Mouse (Mus musculus) gastrocnemius, postnatal 4 days (tissue): ENCODE data around the gene Pzp. TPM values are rescaled to one million over a fixed set of nuclear protein-coding genes. Genes with fewer than 3 reads are reported as not detected.

Source experiments
- DNase-seq, 2 experiments: peaks; one replicate each; pipeline ENCODE4 v3.0.0; 2021 to 2022; ENCODE audit warnings: low spot score in 2 of 2, mixed read lengths in 2 of 2
- total RNA-seq, 2 experiments: library from RNA; stranded (reverse); gene quantifications; 2 replicates each; pipeline ENCODE4 v1.2.3; 2021

The Pzp gene
- total RNA-seq, 2 experiments from 2014 or later: 0.69 to 6.6 TPM

DNA sequence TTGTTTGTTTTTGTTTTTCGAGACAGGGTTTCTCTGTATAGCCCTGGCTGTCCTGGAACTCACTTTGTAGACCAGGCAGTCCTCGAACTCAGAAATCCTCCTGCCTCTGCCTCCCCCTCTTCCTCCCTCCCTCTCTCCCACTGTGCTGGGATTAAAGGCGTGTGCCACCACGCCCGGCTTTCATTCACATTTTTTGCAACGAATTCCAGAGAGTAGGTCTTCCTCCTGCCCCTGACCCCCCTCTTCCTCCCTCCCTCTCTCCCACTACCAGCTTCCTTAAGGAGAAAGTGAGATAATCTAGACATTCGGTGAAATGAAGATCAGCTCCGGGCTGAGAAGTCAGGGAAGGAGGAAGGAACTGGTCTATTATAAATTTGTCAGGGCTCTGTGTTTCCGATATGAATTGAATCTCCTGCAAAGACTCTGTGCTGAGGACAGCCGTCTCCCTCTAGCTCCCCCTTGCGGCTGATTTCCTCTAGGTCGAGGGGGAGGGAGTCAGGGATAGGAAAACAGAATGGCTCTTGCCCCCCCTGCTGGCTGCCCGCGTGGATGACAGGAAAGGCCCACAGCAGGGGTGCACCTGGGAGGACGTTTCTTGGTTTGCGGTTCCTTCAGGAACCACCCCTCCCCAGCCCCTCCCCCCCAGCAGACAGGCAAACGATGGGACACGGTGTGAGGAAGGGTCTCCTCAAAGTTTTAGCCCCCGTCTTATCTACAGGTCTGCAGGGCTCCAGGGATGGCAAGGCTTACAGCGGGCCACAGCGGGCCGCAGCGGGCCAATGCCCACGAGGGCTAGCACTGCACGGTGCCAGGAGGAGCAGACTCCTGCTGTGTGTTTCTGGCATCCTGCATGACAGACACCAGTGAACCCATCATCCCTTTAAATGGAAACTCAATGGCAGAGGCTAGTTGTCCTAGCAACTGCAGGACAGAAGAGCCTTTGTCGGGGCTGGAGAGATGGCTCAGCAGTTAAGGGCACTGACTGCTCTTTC, 46.8 kb downstream of the Pzp start:
- DNase-seq: peak; percentile 96 to 97

DNA sequence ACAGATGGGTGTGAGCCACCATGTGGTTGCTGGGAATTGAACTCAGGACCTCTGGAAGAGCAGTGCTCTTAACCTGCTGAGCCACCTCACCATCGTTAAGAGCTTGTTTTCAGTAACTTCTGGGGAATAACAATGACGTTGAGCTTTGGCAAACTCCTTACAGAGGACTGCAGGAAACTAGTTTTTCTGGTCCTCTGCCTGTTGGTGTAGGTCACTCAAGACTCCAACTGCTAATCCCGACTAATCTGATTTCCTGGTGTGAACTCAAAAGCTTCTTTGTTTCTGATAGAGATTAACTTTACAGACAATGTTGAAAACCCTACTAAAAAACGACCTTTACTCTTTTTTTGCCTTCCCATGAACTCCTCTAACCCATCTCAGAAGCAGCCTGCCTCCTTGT, 49.0 kb downstream of the Pzp start:
- no peak for DNase-seq

DNA sequence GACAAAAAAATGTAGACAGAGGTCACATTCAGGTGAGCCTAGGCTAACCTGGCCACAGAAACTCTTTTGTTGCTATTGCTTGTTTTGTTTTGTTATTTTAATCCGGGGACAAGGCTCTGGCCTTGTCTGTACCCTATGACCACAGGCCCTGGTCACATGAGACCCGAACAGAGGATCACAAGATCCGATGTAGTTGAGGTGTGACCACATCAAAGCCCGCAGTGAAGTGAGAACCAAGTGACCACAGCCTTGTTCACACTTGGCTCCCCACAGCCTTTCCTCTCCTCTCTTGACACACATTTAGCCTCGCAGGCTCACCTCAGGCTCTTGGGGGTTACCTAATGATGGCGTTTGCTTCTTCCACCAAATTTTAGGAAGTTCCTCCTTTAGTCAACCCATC, 52.4 kb downstream of the Pzp start:
- DNase-seq: no peak

DNA sequence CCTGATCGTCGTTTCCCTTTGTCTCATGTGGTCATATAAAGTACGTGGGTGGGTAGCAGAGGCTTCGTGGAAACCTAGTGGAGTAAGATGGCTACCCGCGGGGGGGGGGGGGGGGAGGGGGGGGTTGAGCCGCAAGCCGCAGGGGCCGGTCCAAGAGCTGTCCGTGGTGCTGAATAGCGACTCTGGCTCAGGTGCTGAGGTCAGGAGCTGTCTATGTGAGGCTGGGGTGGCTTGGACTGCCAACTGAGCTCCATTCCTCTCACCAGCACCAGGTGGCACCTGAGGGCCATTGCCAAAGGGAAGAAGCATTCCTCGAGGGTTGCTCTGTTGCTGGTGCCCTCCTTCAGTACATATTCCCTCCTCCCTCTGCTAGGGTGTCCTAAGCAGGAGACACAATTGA, 57.1 kb downstream of the Pzp start:
- DNase-seq: peak; percentile 47 to 69

DNA sequence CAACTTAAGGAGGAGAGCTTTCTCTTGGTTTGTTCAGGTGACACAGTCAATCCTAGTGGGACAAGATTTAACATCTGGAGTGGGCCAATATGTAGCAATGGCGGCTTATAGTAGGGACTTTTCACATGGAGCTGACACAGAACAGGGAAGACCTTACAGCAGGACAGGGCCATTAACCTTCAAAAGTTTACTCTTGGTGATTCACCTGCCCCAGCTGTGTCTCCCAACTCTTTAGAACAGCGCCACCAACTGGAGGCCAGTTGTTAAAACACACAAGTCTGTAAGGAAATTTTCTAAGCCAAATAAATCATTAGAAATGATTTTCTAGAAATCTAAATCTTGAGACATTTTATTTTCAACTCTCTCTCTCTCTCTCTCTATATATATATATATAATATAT, 59.2 kb downstream of the Pzp start:
- DNase-seq: no peak

DNA sequence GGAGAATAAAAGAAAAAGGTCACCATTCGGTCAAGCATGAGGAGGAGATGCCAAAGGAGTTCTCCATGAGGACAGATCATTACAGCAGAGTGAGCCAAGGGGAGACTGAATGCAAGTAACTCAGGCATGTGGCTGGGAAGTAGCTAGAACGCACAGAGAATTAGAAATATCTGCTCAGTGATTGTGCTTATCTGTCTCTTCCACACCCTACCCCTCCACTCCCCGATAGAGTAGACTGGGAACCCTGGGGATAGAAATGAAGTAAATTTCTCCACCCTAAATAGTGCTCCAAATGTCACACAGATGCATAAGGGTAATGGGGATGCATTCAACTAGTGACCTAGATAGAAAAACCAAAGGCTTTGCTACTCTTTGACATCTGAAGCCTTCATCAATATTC, 60.0 kb downstream of the Pzp start:
- no peak for DNase-seq

DNA sequence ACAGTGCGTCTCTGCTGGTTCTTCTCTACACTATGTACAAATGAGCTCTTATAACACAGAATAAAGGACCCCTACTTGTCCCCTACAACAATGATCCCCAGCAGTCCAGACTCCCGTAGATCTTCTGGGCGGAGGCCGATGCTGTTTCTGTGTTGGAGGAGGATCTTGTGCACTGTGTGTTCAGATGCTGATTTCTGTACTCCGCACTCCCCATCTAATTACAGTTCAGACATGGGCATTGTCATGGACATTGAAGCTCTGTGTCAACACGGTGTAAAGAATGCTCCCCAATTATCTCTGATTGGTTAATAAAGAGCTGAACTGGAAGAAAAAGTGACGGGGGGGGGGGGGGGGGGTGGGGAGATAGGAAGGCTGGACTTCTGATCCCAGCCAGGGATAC, 60.5 kb downstream of the Pzp start:
- no peak for DNase-seq

DNA sequence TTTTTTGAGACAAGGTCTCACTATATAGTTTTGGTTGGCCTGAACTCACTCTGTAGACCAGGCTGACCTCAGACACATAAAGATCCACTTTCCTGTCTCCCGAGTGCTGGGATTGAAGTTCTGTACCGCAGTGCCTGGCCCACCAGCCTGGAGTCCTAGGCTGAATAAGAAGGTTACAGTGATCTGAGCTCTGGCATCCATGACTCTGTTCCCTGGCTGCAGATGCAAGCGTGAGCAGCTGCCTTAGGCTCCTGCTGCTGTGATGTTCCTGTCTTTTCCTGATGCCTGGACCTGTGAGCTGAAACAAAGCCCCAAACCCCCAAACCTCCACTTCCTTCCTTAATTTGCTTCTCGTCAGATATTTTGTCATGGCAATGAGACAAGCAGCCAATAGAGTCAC, 61.5 kb downstream of the Pzp start:
- DNase-seq: no peak

DNA sequence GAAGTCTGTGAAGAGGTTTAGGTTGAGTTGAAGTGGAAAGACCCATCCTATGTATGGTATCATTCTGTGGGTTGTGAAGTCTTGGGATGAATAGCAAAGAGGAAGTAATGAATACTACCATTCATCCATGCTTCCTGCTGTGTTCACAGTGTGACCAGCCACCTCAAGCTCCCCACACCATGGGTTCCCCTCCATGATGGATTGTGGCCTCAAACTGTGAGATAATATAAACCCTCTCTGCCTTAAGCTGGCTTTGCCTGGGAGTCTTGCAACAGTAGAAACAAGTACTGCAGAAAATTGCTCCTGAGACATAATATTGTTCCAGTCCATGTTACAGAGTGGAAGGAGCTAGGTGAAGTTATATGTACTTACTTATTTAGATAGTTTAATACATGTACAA, 64.9 kb downstream of the Pzp start:
- DNase-seq: no peak

DNA sequence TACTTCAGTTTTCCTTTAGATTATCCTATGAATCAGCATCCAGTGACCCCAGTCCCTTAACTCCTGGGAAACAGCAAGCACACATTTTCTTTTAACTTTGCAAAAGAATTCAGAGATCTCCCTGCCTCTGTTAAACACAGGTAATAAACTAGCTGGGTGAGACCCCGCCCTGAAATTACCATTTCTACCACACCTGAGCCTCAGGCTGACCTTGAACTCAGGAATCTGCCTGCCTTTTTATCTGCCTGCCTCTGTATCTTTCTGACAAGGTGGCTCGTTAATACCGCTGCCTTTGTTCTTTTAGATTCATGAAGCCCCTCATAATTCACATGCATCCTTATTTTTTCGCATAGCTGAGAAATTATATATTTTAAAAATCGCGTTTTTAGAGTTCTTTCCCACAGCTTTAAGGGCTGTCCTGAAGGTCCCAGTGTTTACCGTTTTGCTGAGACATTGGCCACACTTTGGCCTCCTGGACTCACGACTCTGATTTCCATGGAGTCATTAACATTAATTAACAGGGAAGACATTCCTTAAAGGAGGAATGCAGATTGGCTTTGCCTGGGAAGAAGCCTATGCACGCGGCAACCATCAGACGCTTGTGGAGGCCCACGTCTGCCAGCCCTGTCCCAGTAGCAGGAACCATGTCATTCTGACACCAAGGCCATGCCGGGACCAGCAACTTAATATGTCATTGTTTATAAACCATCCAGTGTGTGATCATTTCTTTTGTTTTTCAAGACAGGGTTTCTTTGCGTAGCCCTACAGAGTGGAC, 65.6 kb downstream of the Pzp start:
- DNase-seq: no peak

DNA sequence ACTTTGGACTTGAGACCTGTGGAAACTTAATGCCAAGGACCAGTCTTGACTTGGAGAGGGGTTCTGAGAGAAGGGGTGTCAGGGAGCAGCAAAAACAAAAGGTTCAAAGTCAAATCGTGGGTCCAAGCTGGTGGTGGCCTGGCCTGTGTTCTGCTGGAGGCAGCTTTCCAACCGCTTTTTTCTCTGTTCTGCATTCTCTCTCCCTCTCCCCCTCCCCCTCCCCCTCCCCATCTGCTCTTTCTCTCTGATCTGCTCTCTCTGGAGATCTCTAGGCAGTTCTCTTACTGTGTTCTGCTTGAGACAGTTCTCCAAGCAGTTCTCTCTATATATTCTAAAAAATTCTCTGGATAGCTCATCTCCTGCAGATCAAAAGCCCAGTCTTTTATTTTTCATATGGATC, 66.2 kb downstream of the Pzp start:
- DNase-seq: no peak

DNA sequence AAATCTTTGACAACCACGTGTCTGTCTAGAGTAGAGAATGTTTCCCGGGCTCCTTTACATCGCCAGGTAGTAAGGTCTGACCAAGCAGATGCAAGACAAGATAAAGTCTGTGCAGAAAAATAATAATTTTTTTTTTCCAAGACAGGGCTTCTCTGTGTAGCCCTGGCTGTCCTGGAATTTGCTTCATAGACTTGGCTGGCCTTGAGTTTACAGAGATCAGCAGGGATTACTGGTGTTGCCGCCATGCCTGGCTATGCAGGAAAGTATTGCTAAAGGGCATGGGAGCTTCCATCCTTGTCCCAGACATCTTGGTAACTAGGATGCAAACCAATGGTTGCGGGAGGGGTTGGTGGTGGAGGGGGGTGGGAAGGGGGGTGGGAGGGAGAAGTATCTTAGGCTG, 69.3 kb downstream of the Pzp start:
- DNase-seq: no peak

DNA sequence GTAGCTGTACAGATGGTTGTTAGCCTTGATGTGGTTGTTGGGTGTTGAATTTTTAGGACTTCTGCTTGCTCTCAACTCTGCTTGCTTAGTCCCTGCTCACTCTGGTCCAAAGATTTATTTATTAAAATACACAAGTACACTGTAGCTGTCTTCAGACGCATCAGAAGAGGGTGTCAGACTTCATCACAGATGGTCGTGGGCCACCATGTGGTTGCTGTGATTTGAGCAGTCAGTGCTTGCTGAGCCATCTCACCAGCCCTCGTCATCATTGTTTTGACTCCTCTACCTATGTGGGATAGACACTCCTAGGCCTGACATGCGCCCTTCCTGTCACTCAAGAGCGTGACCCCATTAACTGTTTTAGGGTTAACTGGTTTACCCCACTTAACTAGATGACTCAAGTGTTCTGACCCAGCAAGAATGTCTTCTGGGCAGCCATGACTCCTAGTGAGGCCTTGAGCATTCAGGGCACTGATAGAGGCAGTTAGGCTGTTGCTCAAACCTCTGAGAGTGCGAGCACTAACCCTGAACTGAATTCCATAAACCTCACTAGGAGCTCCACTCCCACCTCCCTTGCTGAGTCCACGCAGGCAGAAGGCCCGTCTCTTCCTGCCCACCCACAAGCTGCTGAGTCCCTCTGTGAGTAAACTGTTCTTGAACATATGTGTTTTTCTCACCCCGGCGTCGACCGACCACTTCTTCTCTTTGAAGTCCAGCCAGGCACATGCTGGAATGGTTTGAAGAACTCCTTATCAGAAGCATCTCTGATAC, 70.5 kb downstream of the Pzp start:
- DNase-seq: no peak

DNA sequence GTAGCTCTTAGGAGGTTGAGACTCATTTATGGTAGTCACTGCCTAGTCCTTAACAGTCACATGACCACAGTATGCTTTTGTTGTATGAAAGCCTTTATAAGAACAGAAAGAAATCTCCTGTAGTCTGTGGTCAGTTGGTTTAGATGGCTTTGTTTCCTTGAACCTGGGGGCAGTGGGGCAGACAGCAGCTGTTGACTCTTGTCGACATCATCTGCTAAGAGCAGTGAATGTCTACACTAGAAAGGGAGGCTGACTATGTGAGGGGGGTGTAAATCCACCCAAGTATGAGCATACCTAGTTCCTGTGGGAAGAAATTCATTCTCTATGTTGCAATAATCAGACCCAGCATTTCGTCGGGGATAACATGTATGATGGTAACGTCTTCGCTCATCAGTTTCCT, 79.5 kb downstream of the Pzp start:
- no peak for DNase-seq

DNA sequence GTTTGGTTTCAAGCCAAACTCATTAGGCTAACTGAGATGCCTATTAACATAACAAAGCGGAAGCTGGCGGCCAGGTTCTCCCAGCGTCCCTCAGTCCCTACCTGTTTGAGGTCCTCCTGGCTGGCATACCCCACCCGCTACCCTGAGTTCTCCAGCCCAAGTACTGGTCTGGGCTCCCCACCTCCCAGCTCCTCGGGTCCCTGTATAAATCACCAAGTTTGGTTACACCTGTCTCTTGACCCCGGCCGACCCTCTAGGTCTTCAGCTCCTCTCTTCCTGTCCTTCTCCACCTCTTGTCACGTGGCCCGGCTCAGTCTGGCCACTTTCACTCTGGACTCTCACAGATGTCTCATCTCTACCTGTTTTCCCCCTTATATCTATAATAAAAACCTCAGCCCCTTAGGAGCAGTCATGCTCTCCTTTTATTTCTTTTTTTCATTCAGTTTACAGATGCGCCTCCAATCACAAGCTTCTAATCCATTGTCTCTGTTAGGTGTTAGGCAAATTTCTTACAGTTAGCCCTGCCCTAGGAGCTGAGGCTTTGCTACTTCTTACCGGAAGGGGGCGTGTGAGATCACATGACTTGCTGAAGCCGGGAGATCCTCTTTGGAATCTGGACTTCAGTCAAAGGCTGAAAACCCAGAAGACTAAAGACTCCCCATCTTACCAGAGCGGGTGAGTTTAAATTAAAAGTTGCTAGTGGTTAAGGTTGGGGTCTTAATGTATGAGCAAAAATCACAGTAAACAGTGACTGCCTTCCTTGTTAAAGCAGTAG, 80.6 kb downstream of the Pzp start:
- DNase-seq: peak in 1 of 2 experiments; percentile 59

DNA sequence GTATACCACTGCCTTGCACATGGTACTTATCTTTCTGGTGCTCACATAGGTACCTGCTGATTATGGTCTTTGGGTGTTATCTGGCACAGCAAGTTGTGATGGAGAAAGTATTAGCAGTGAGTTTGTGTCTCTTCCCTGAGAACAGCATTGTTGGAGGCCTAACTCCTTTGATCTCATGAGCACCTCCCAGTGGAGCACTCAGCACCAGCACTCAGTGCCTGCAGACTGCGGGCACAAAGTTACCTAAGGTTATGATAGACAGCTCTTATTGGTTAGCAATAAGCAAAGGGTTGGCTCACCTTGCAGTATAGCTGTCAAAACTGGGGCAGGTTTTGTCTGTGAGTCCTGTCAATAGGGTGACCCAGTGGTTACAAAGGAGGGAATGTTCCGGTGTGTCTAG, 86.3 kb downstream of the Pzp start:
- no peak for DNase-seq

DNA sequence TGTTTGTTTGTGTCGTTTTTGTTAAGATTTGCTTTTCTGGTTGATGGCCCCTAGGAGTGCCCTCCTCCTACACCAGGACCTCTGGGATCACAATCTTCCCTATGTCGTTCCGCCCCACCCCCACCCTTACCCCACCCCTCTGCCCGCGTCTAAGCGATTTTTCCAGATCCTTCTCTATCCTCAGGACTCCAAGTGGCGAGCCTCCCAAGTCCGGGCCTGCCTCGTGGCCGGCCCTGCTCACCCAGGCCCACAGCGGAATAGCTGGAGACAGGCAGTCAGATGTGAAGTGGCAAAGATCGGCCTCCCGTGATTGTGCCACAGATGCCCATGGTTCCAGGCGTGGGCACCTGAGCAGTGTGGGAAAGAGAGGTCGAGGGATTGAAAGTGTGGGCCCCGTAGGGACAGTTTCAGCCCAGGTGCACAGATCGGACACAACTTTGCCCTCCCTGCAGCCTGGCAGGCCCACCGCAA, 87.6 kb downstream of the Pzp start:
- peak in 1 of 2 experiments; percentile 37 for DNase-seq

DNA sequence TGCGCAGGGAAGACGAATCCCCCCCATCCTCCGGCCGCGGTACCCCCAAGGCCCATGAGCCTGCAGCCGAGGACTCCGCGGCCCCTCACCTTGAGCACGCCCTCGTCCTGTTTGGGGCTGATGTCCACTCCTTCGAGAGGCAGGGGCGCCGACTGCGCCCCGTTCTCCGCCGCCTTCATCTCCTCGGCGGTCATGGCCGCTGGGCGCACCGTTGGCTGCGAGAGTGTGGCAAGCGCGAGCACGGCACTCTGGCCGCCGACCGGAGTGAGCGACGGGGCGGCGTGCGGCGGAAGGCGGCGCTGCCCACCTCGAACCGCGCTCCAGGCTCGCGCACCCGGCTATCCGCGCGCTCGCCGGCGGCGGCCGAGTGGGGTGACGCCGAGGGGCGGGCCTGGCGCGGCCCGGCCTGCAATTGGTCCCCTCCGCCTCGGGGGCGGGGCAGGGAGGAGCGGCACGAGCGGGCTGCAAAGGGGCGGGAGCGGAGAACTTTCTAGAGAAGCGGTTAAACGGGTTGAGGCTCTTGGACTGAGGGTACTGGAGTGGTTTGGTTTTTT, 88.1 kb downstream of the Pzp start, which contains the start of gene Fkbp4:
Fkbp4 (minus strand) TSS at position 361 of the 554 bp plus-strand sequence.
- DNase-seq: peak; percentile 88 to 91

DNA sequence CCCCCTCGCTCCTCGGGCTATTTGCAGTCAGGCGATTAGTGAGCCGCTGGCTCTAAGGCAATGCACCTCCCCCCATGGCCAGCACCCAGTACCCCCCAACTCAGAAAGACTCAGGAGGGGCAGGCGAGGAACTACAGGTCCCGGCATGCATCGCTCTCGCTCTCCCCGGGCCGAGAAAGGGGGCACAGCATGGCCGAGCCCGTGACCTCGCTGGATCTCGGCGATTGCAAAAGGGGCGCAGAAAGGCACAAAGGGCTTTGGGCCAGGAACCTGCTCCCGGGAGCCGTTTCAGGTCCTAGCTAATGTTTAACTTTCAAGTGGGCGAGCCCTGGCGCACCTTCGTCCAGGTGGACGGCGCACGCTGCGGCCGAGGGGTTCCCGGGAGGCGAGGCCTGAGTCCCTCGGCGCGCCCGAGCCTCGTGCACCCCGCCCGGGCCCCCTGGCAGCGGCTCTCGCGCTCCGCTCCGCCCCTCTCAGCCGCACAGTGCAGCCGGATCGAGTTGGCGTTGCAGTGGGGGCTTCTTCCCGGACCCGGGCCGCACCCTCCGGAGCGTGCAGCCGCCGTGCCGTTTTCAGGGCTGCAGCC, 88.7 kb downstream of the Pzp start:
- peak; percentile 44 to 65 for DNase-seq

DNA sequence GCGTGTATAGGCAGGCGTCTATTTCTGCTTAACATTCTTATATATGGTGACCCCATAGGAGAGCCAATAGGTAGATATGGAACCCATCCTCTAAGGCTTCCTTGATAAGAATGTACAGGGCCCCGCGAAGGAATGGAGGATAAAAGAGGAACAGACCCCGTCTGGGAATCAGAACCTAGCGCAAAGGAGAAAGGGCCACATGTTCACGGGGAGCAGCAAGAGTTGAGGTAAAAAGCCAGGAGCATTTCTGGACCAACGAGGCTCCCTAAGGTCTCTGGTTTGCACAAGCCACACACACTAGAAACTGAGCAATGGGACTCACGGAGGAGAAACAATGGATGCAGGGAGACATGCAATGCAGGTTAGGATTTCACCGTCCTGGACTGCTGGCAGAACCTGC, 89.2 kb downstream of the Pzp start:
- no peak for DNase-seq
